Mouse (Mus musculus) spleen, adult 2 months (tissue): ENCODE data around the gene Vars.

ENCODE experiments used
- CTCF ChIP-seq: fragments of 200-500 bp; IDR thresholded peaks from 2 replicates; pipeline ENCODE4 v1.5.1; 2011; ENCODE audit warnings: mild to moderate bottlenecking, inconsistent platforms; ENCODE audit not compliant: insufficient read depth, insufficient read length, insufficient replicate concordance; ENCODE audit errors: extremely low read depth
- POLR2A ChIP-seq: fragments of 200-500 bp; IDR thresholded peaks from 2 replicates; pipeline ENCODE4 v1.6.1; 2011; ENCODE audit warnings: low read depth, low read length, inconsistent platforms

DNA sequence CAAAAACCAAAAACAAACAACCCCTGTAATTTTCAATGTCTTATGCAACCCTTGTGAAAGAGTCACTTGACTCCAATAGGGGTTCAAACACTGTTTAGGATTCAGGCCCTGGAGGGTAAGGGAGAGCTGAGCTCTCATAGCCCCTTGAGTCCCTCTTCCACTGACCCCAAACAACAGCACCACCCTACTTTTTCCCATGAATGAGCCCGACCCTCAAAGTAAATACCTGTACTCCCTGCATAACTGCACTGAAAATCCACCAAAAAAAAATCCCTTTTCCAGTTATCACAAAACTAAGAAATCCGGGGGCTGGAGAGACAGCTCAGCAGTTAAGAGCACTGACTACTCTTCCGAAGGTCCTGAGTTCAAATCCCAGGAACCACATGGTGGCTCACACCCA is 44.9 kb upstream of the Vars start:
- TF ChIP-seq POLR2A (no peak), CTCF (no peak)
